Mouse (Mus musculus) heart, adult 9 months (tissue): Measurements from ENCODE around the gene Map2k7.

Source experiments
- DNase-seq, 2 experiments: peaks; one replicate each; pipeline ENCODE4 v3.0.0; 2022; ENCODE audit warnings: low spot score in 2 of 2

The Map2k7 gene

DNA sequence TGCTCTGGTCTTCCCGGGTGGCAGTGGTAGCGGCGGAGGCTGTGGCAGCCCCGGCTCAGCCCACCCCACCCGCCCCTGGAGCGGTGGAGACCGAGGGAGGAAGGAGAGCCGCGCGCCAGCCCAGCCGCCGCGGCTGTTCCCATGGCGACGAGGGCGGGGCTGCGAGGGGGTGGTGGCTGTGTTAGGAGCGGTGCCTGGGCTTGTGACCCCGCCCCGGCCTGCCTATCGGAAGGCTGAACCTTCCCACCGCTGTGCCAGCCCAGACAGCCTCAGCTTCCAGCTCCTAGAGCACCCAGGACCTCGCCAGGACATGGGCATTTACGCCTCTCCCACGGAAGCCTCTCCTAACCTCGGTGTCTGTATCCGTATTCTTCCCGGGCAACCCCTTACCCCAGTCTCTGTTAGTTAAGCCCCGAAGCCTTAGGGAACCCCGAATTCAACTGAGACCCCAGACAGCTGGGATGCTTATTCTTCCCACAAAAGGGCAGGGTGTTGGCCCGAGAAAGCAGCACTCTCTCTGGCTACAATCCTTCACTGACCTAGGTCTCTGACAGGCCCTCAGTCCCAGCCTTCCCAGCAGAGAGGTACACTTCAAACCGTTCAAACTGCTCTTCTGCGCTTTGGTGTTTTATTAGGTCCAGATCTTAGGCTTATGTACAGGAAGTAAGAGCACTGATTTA is 20.7 kb downstream of the Map2k7 start, which contains the start of gene Ctxn1:
TSS of gene Ctxn1 (minus strand) at position 150 of the 680 bp plus-strand sequence.
- peak; percentile 89 to 92 for DNase-seq

DNA sequence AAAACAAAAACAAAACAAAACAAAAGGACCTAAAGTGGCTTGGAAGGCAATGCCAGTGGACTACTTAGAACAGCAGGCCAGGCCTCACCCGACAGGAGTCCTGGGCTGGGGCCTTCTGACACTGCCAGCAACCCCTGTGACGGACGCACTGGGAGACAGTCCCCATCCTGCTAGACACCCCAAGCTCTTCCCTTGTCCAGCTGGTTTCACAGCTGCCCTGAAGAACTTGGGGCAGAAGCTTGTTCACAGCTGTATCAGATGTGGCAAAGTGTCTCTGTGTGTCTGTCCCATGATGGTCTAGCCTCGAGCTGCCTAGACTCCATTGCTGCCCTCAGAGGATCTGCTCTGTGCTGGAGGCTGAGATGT is 21.2 kb downstream of the Map2k7 start:
- no peak for DNase-seq

DNA sequence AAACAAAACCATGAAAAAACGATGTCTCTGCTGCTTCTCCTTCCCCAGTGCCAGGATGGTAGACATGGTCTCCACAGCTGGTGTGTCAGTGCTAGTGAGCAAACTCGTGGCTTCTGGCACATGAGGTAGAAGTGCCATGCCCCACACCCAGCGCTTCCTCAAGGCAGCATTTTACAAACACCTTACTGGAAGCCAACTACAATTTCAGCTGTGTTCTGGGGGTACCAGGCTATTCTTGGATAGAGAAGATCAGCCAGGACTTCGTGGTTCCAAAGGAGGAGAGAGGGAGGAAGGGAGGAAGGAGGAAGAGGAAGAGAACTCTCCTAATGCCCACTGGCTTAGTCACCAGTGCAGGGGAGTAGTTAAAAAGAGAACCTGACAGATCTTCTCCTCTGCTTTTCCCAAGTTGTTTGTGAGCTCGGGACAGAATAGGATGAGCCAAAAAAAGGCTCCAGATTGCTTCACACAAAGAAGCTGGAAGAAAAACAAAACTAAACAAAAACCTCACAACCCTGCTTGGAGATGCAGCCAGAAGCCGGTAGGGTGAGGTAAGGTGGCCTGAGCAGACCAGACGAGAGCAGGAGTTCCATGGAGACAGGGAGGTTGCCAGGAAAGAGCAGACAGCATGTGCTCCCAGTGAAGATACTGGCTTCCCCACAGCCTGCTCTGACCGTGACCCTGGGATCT is 24.7 kb downstream of the Map2k7 start:
- no peak for DNase-seq

DNA sequence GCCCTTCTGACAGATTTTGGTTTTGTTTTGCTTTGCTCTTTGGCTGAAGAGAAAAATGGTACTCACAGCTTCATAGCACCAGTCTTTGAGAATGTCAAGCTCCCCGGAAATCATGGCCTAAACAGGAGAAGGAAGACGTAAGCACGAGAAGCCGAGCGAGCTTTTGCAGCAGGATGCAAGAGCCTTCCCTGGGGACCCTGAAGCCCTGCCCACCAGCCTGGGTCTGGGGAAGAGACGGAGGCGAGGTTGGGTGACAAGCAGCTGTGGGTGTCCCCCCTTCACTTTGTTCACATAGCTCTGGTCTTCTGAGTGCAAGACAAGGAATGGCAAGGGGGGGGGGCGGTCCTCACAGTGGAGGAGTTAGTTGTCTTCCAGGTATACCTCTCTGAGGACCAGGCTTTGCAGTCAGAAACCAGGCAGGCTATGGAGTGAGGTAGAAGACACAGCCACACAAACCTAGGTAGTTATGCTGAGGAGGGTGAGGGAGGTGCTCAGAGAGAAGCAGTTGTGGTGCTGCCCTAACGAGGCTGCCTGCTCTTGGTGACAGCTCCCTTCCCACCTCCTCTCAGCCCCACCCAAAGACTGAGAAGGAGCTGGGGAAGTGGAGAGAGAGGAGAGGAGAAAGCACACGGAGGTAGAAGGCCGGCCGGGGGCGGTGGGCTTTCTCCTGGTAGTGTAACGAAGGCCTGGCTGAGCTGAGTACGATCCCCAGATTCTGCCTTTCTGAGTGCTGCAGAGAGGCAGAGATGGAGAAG is 26.8 kb downstream of the Map2k7 start:
- no peak for DNase-seq

DNA sequence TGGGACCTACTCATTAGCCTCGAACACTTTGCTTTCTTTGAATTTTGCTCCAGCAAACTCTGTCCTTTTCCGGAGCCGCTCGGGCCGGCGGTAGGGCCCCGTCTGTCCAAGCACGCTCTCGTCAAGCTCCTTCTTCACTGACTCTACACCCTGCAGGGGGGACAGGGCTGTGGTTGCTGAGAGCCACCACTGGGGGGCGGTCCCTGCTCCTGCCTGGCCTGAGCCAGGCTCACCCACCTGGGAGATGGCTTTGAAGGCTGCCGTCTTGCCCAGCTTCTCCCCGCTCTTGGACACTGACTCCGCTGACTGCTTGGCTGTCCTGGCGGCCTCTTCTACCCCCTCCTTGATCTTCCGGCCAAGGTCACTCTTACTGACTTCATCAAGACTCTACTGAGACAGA is 29.1 kb downstream of the Map2k7 start:
- no peak for DNase-seq

DNA sequence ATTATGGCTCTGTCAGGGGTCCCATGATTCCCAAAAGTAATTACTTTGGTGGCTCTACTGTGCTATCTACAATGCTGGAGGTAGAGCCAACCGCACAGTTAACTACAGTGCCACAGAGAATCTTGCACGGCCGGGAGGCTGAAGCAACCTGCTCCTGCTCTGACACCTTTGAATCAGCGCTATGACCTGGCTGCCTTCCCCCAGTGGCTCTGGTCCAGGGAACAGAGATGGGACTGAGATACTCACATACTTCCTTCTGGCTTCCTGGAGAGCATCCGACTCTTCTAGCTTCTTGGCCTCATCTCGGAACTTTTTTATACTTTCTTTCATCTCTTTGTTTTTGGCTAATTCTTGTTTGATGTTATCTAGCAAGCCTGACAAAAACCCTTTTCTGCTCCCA is 31.1 kb downstream of the Map2k7 start:
- no peak for DNase-seq

DNA sequence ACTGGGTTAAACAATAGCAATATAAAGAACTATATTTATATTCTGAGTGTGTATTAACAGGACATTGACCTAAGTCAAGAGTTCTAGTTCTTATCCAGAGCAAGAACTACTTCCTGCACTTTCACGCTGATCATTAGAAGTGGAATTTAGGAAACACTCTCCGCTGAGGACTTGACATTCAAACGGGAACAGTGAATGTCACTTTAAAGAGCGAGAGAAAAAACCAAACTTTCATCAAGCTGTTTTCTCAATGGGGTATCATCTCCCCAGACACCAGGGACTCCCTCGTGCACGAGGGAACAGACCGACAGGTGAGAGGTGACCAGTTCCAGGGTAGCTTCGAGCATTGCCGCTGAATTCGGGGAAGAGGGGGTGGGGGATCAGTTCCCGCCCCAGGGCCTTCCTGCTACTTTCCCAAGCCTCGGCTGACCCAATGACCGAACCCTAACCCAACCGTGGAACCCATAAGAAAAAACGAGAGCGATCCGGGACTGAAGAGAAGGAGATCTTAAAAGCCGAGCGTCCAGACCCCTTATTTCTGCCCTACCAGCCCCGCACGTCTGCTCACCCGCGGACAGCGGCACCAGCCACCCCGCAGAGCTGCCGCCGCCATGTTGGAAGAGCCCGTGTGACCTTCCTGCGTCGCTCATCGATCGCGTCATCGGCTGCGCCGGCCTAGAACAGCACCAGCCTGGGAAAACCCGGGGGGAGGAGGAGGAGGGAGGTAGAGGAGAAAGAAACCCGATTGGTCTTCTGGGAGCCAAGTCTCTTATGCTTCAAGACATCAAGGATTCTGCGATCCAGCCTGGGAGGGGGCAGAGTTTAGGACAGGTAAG is 37.0 kb downstream of the Map2k7 start, which contains the start of gene Timm44:
TSS of gene Timm44 (minus strand) at position 639 of the 836 bp plus-strand sequence.
- peak; percentile 95 for DNase-seq

DNA sequence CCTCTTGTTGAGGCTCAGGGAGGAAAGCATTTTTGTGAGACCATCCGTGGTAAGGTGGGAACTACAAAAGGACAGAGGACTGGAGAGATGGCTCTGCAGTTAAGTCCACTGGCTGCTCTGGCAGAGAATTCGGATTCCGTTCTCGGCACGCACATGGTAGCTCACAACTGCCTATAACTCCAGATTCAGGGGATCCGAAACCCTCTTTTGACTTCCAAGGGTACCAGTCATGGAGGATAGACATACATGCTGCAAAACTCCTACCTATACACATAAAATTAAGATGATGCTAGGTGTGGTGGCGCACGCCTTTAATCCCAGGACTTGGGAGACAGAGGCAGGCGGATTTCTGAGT is 37.5 kb downstream of the Map2k7 start:
- DNase-seq: no peak

DNA sequence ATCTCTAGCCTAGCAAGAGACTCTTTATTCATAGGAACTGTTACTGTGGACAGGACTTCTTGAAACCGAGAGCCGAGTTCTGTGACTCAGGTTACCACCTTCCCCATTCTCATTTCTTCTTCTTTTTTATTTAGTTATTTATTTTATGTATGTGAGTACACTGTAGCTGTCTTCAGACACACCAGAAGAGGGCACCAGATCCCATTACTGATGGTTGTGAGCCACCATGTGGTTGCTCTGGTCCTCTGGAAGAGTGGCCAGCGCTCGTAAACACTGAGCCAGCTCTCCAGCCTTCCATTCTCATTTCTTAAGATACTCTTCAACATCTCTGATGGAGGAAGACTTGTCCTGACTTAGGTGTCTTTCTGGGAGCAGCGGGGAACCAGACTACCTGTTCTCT is 54.2 kb downstream of the Map2k7 start:
- DNase-seq: no peak
